Mouse (Mus musculus) hindbrain, postnatal 0 days (tissue): ENCODE results near the gene Plin1. TPM values are rescaled to one million over a fixed set of nuclear protein-coding genes. Genes with fewer than 3 reads are reported as not detected.

Experiments used
- ATAC-seq: fragments of 200-750 bp; cut with Nextera tagmentation; 2 replicates; pipeline ENCODE4 v1.8.0; 2017; ENCODE audit warnings: mild to moderate bottlenecking, moderate TSS enrichment, moderate library complexity
- DNase-seq: peaks from one replicate; pipeline ENCODE4 v3.0.0-alpha.2; 2015; ENCODE audit warnings: low spot score
- H3K27ac ChIP-seq: fragments of 300-500 bp; sonication (generic); 2 replicates; pipeline ENCODE4 v1.5.1; 2014; ENCODE audit warnings: mild to moderate bottlenecking
- H3K27me3 ChIP-seq: fragments of 300-500 bp; sonication (generic); 2 replicates; pipeline ENCODE4 v1.6.1; 2014; ENCODE audit warnings: low read length, mixed read lengths; ENCODE audit not compliant: insufficient read depth
- H3K36me3 ChIP-seq: fragments of 300-500 bp; sonication (generic); 2 replicates; pipeline ENCODE4 v1.6.1; 2014; ENCODE audit warnings: low read length, mixed read lengths; ENCODE audit not compliant: insufficient read depth
- H3K4me1 ChIP-seq: fragments of 300-500 bp; sonication (generic); 2 replicates; pipeline ENCODE4 v1.6.1; 2014; ENCODE audit warnings: antibody characterized with exemption, low read length, mixed read lengths; ENCODE audit not compliant: insufficient read depth
- H3K4me2 ChIP-seq: fragments of 300-500 bp; sonication (generic); 2 replicates; pipeline ENCODE4 v1.6.1; 2014; ENCODE audit warnings: low read depth, mild to moderate bottlenecking, low read length, moderate library complexity, mixed read lengths
- H3K4me3 ChIP-seq: fragments of 300-500 bp; sonication (generic); 2 replicates; pipeline ENCODE4 v1.5.1; 2014; ENCODE audit warnings: low read length
- H3K9ac ChIP-seq: fragments of 300-500 bp; sonication (generic); replicated peaks from 2 replicates; pipeline ENCODE4 v1.6.1; 2014; ENCODE audit warnings: mild to moderate bottlenecking, low read length, moderate library complexity, mixed read lengths
- H3K9me3 ChIP-seq: fragments of 300-500 bp; sonication (generic); 2 replicates; pipeline ENCODE4 v1.6.1; 2016; ENCODE audit warnings: low read length, mixed read lengths
- CTCF ChIP-seq: IDR thresholded peaks from 2 replicates; pipeline ENCODE4 v1.5.1; 2016; ENCODE audit warnings: antibody characterized with exemption, control low read depth, low read depth
- WGBS: fragments of 180-500 bp; shearing (Covaris S2); extraction: QIAGEN DNeasy Blood & Tissue Kit; methylation state at CpG from one replicate; pipeline ENCODE4 v1.1.7; 2014; 5-methylcytosine and 5-hydroxymethylcytosine counted together
- polyA plus RNA-seq: library from polyadenylated mRNA; unstranded; fragments of >200 nt; fragmentation: Nextera tagmentation; extraction: Ambion mirVana; gene quantifications from 2 replicates; pipeline ENCODE4 v1.2.1, GENCODE M21; 2015
- total RNA-seq: library from RNA; depleted of rRNA; stranded (reverse); fragments of >200 nt; gene quantifications from 2 replicates; pipeline ENCODE4 v1.2.3, GENCODE M21; 2014

The Plin1 gene
- total and polyA plus RNA-seq, 2 experiments from 2014 or later, result 0.21 to 0.33 TPM

- Histone ChIP-seq H3K36me3 (no peaks in the 10 kb centered on the region), H3K27ac (no peak overlapping the region), H3K27me3 (no peaks in the 10 kb centered on the region), H3K4me2 (no peak overlapping the region), H3K9me3 (no peaks in the 10 kb centered on the region), H3K4me3 (no peak overlapping the region), H3K4me1 (no peaks in the 10 kb centered on the region), H3K9ac (no peak overlapping the region)
- TF ChIP-seq CTCF, result no peak
- no peak for ATAC-seq
- 91% methylated on average over 14 of the region's 14 CpGs for WGBS
- DNase-seq, result no peak
Observed at GRCm38 (mm10) chr7:79736511-79736910, 3.8 kb upstream of the Plin1 start.

DNA sequence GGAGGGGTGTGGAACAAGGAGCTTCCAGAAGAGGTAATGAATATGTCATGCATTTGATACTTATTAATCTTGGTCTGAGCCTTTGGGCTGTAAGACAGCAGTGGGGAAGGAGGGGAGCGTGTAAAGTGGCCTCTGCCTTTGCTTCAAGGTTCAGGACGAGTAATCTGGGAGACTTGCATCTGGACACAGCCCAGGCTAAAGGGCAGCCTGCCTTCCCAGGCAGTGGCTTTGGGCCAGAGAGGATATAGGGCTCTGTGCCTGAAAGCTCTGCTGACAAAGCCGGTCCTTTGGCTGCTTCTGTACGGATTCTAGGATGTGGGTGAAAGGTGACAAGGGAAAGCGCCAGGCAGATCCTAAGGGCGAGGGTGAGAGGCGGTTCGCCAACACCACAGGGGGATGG, 1.9 kb upstream of the Plin1 start:
- no peak overlapping the region for H3K4me2 ChIP-seq
- TF ChIP-seq CTCF, result no peak
- no peak overlapping the region for H3K4me3 ChIP-seq
- DNase-seq, result peak; percentile 23
- no peaks in the 10 kb centered on the region for H3K36me3 ChIP-seq
- no peaks in the 10 kb centered on the region for H3K9me3 ChIP-seq
- H3K27me3 ChIP-seq, result no peaks in the 10 kb centered on the region
- H3K27ac ChIP-seq, result no peak overlapping the region
- H3K4me1 ChIP-seq, result no peaks in the 10 kb centered on the region
- WGBS, result 76% methylated on average over 8 of the region's 8 CpGs
- H3K9ac ChIP-seq, result no peak overlapping the region
- ATAC-seq, result peak; percentile 55; the same call in 1 of the 2 replicates

DNA sequence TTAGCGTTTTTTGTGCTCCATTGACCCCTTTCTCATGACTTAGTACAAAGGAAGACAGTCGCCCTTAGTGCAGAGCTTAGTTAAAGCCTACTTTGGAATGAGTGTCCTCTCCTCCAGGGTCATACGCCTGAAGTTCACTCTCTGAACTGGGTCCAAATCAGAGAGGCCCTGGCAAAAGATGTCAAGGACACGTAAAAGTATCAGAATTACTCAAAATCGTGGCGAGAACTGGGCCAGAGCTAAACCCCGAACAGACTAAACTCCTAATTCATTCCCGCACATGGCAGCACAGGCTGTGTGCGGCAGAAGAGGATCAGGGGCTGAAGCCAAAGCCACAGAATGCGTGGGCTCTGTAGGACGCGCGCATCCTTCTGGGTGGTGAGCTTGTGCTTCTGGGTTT, 1.3 kb downstream of the Plin1 start:
- 81% methylated on average over 13 of the region's 13 CpGs for WGBS
- ATAC-seq, result no peak
- H3K4me1 ChIP-seq, result no peaks in the 10 kb centered on the region

GRCm38 (mm10) chr7:79729743-79730370, 2.8 kb downstream of the Plin1 start:
- no peaks in the 10 kb centered on the region for H3K9me3 ChIP-seq
- H3K27ac ChIP-seq, result no peak overlapping the region
- H3K27me3 ChIP-seq, result no peaks in the 10 kb centered on the region
- 64% methylated on average over 11 of the region's 11 CpGs for WGBS
- ATAC-seq (peak; percentile 50; the same call in 1 of the 2 replicates), DNase-seq (peak; percentile 23)
- peak; percentile 39 for TF ChIP-seq CTCF
- H3K4me2 ChIP-seq, result no peak overlapping the region
- no peaks in the 10 kb centered on the region for H3K36me3 ChIP-seq
- no peaks in the 10 kb centered on the region for H3K4me1 ChIP-seq
- H3K9ac ChIP-seq, result no peak overlapping the region
- H3K4me3 ChIP-seq, result no peak overlapping the region

More for the DNA sequence above, 1.3 kb downstream of the Plin1 start:
- Histone ChIP-seq H3K27me3 (no peaks in the 10 kb centered on the region), H3K27ac (no peak overlapping the region), H3K4me3 (no peak overlapping the region), H3K4me2 (no peak overlapping the region), H3K9ac (no peak overlapping the region), H3K36me3 (no peaks in the 10 kb centered on the region), H3K9me3 (no peaks in the 10 kb centered on the region)
- no peak for TF ChIP-seq CTCF
- no peak for DNase-seq

- WGBS, result 6% methylated on average over 8 of the region's 8 CpGs
- H3K36me3 ChIP-seq, result no peaks in the 10 kb centered on the region
- no peaks in the 10 kb centered on the region for H3K27me3 ChIP-seq
- DNase-seq (peak; percentile 83), ATAC-seq (peak; percentile 59)
- no peaks in the 10 kb centered on the region for H3K9me3 ChIP-seq
- H3K9ac ChIP-seq, result no peak overlapping the region
- peak; percentile 84 for TF ChIP-seq CTCF
- no peaks in the 10 kb centered on the region for H3K4me1 ChIP-seq
- H3K4me2 ChIP-seq, result no peak overlapping the region
- H3K27ac ChIP-seq, result no peak overlapping the region
- no peak overlapping the region for H3K4me3 ChIP-seq
Observed at GRCm38 (mm10) chr7:79729169-79729568, 3.5 kb downstream of the Plin1 start.

DNA sequence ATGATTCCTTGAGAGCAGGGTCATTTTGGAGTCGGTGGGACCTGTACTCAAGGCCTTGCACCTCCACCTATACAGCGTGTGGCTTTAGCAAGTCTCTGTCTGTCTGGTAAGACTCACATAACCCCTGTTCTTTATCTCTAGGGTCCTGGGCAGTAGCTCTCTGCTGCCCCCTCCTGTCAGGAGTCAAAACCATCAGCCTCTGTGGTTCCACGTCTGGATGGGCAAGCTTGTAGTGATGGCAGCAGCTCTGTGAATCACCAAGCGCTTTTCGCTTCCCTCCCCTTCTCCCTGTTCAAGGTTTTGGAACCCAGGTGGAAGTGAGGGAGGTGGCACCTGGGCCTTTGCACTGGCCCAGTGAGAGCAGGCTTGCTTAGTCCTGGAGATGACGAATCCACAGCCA, 4.5 kb downstream of the Plin1 start:
- Histone ChIP-seq H3K9me3 (no peaks in the 10 kb centered on the region), H3K36me3 (no peaks in the 10 kb centered on the region), H3K27ac (no peak overlapping the region), H3K27me3 (no peaks in the 10 kb centered on the region), H3K4me2 (no peak overlapping the region), H3K4me1 (no peaks in the 10 kb centered on the region), H3K4me3 (no peak overlapping the region), H3K9ac (no peak overlapping the region)
- ATAC-seq (no peak), DNase-seq (peak; percentile 61)
- TF ChIP-seq CTCF, result peak; percentile 78
- 34% methylated on average over 6 of the region's 6 CpGs for WGBS

GRCm38 (mm10) chr7:79727091-79727490, 5.6 kb downstream of the Plin1 start:
- Histone ChIP-seq H3K36me3 (no peaks in the 10 kb centered on the region), H3K9ac (no peak overlapping the region), H3K4me1 (no peaks in the 10 kb centered on the region), H3K27ac (no peak overlapping the region), H3K9me3 (no peaks in the 10 kb centered on the region), H3K4me3 (no peak overlapping the region), H3K27me3 (no peaks in the 10 kb centered on the region), H3K4me2 (no peak overlapping the region)
- peak; percentile 64 for DNase-seq
- 0 out of 2 replicates have a peak, but pooled peaks have one; percentile 43 for ATAC-seq
- 24% methylated on average over 2 of the region's 2 CpGs for WGBS
- peak; percentile 69 for TF ChIP-seq CTCF
